Mouse (Mus musculus) left cerebral cortex, postnatal 14 days (tissue): ENCODE measurements around the gene Dusp16. TPM values are rescaled to one million over a fixed set of nuclear protein-coding genes. Genes with fewer than 3 reads are reported as not detected.
A peak's percentile ranks its signal among the peaks of the same experiment; 100 is the strongest.

Experiments used
- DNase-seq, 2 experiments: peaks; one replicate each; pipeline ENCODE4 v3.0.0; 2021 to 2022; ENCODE audit warnings: low spot score in 2 of 2, mixed read lengths in 1 of 2
- intact Hi-C: fragments of 180-260 bp; cut with DNase I; formaldehyde crosslinking; loops from one replicate; pipeline ENCODE4 v1.15.1; 2025
- long read RNA-seq, 2 experiments: library from polyadenylated mRNA; stranded (forward); transcript quantifications; one replicate each; pipeline ENCODE4 v2.0.0; 2021
- total RNA-seq, 2 experiments: library from RNA; stranded (reverse); gene quantifications; 2 replicates each; pipeline ENCODE4 v1.2.3; 2021

The Dusp16 gene
- total RNA-seq = 1 to 10 TPM; 5.4 to 6.0 TPM
- long read RNA-seq, experiment 1, full-length matches to known transcripts = 2 of 3 reads
- long read RNA-seq, experiment 1, partial matches to known transcripts = 1 of 3 reads
- long read RNA-seq, experiment 1, other reads (novel, unspliced or antisense) = 0 of 3 reads
- long read RNA-seq, experiment 2, partial matches to known transcripts = 0 of 1 reads
- long read RNA-seq, experiment 2, other reads (novel, unspliced or antisense) = 1 of 1 reads

GRCm38 (mm10) chr6:134792141-134793045, at the start of gene Dusp16:
Gene Dusp16, minus strand, starts transcription at chr6:134792625.
- DNase-seq = peak; percentile 76 to 92
- intact Hi-C loops = loop anchor here (5.0 kb wide), 1 partner anchor 135 kb away; no protein-coding TSS in a partner anchor

- intact Hi-C loops = no loop called here
- DNase-seq = no peak
Measured at GRCm38 (mm10) chr6:134840346-134840745, 47.9 kb upstream of the Dusp16 start.

GRCm38 (mm10) chr6:134838111-134838510, 45.7 kb upstream of the Dusp16 start:
- no peak for DNase-seq
- intact Hi-C loops = no loop called here

- intact Hi-C loops = no loop called here
- no peak for DNase-seq
Measured at GRCm38 (mm10) chr6:134834585-134835251, 42.3 kb upstream of the Dusp16 start.

GRCm38 (mm10) chr6:134830776-134831175, 38.4 kb upstream of the Dusp16 start:
- no peak for DNase-seq
- intact Hi-C loops = no loop called here

GRCm38 (mm10) chr6:134829786-134830700, 37.6 kb upstream of the Dusp16 start, which contains the start of gene Crebl2:
Gene Crebl2, plus strand, starts transcription at chr6:134830154.
- DNase-seq = peak; percentile 100
- intact Hi-C loops = no loop called here

- intact Hi-C loops = no loop called here
- no peak for DNase-seq
Measured at GRCm38 (mm10) chr6:134822844-134823243, 30.4 kb upstream of the Dusp16 start.

GRCm38 (mm10) chr6:134820411-134820810, 28.0 kb upstream of the Dusp16 start:
- intact Hi-C loops = no loop called here

GRCm38 (mm10) chr6:134819741-134820140, 27.3 kb upstream of the Dusp16 start:
- DNase-seq = no peak
- intact Hi-C loops = no loop called here

More at GRCm38 (mm10) chr6:134820411-134820810, 28.0 kb upstream of the Dusp16 start:
- DNase-seq = no peak

- intact Hi-C loops = no loop called here
- no peak for DNase-seq
Measured at GRCm38 (mm10) chr6:134817051-134817928, 24.9 kb upstream of the Dusp16 start.

- no peak for DNase-seq
- intact Hi-C loops = no loop called here
Measured at GRCm38 (mm10) chr6:134813066-134813465, 20.6 kb upstream of the Dusp16 start.

GRCm38 (mm10) chr6:134807794-134808193, 15.4 kb upstream of the Dusp16 start:
- intact Hi-C loops = no loop called here
- DNase-seq = no peak

- intact Hi-C loops = no loop called here
- no peak for DNase-seq
Measured at GRCm38 (mm10) chr6:134807091-134807490, 14.7 kb upstream of the Dusp16 start.

- DNase-seq = no peak
- intact Hi-C loops = no loop called here
Measured at GRCm38 (mm10) chr6:134806130-134806529, 13.7 kb upstream of the Dusp16 start.

- intact Hi-C loops = no loop called here
- DNase-seq = no peak
Measured at GRCm38 (mm10) chr6:134804736-134805277, 12.4 kb upstream of the Dusp16 start.

GRCm38 (mm10) chr6:134802641-134803043, 10.2 kb upstream of the Dusp16 start:
- DNase-seq = no peak
- intact Hi-C loops = no loop called here

GRCm38 (mm10) chr6:134801483-134801882, 9.1 kb upstream of the Dusp16 start:
- intact Hi-C loops = no loop called here
- no peak for DNase-seq

GRCm38 (mm10) chr6:134796297-134796696, 3.9 kb upstream of the Dusp16 start:
- no peak for DNase-seq
- intact Hi-C loops = no loop called here
